Mouse (Mus musculus): ENCODE measurements around the gene Ctu2. TPM values are rescaled to one million over a fixed set of nuclear protein-coding genes. Genes with fewer than 3 reads are reported as not detected.

The Ctu2 gene
- total RNA-seq (2015; ENCODE audit: low replicate concordance) (3.8 and 29.4 TPM in 2 replicates), total RNA-seq (2017; ENCODE audit: low replicate concordance) (7.5 and 7.8 TPM in 2 replicates)

DNA sequence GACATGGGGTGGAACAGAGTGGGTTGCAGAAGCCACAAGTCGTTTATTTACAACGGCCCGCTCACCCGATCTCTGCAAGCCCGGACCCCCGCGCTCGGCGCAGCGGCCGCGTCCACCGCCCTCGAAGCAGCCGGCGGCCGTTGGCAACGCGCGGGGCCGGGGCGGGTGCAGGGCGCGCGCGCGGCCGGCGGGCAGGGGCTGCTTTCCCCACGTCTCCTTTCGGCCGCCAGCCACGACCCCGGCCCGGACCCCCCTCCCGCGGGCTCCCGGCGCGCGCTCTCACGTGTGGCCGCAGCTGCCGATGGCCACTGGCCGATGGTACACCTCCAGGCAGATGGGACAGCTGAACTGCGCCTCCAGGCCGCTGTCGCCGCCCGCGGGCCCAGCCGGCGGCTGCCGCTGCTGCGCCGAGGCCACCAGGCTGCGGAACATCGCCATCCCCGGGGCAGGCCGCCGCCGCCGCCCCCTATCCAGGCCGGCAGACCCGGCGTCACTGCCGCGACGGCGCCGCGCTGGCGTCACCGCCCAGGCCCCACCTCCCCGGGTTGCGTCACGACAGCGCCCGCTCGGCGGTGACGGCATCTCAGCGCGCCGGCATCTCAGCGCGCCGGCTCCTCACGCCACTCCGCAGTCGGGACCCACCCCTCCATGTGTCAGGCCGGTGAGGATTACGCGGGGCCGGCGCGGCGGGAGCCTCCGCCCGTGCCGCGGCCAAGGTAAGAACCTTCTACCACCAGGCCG is at the start of gene Ctu2, which contains the start of gene Rnf166:
Gene Ctu2 (plus strand): TSS at position 564 of the 741 bp plus-strand sequence.
Gene Rnf166 (minus strand): TSS at position 485 of the 741 bp plus-strand sequence.
- peak; percentile 81 for ATAC-seq (replicated peaks; ENCODE audit: low FRiP score, poor library complexity, severe bottlenecking)

DNA sequence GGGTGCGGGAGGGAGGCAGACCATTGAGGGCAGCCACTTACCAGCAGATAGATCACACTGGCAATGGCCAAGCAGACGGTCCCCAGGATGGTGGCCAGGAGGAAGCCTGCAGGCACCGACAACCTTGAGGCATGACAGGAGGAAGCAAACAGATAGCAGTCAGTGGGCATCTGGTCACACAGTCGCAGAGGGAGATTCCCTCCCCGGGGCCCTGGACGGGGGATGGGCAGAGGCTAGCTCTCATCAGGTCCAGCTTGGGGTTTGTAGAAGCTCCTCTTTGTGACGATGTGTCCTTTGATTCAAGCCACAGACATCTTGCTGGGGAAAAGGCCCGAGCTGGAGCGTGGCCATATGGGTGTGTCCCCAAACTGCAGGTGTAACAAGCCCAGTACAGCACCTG is 49.8 kb upstream of the Ctu2 start:
- no peak for ATAC-seq (replicated peaks; ENCODE audit: low FRiP score, poor library complexity, severe bottlenecking)

DNA sequence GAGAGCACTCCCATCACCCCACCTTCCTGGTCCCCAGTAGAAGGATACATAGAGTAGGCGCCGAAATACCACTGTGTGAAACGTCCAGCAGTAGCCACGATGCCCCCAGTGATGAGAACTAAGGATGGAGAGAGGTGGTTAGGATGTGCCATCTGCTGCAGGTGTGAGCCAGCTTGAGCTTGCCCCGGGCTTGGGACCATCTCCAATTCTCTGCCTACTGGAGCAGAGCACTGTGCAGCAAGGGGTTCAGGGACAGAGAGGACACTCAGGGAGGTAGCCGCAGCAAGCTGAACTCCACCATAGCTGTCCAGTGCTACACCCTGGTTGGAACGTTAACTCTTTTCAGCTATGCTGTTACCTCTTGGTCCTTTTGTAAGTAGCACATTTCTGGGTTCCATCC is 48.3 kb upstream of the Ctu2 start:
- ATAC-seq (replicated peaks; ENCODE audit: low FRiP score, poor library complexity, severe bottlenecking): no peak

GRCm38 (mm10) chr8:122428163-122428562 is 47.8 kb upstream of the Ctu2 start:
- no peak for ATAC-seq (replicated peaks; ENCODE audit: low FRiP score, poor library complexity, severe bottlenecking)

GRCm38 (mm10) chr8:122430058-122430636 is 45.8 kb upstream of the Ctu2 start:
- ATAC-seq (replicated peaks; ENCODE audit: low FRiP score, poor library complexity, severe bottlenecking): no peak

DNA sequence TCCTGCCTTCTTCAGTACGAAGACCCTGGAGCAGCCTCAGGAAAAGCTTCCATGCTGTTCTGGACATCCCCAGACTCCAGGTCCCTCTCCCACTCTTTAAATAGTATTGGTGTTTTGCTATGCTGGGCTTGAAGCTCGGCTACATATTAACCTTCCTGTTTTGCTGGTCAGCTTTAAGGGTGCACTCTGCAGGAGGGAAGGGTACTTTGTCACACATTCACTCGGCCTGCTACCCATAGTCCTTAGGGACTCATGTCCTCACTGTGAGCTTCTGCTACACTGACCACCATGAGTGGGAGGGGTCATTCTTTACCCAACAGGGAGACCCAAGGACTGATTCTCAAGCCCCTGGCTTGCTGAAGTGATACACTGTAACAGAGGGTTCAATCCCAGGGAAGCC is 45.3 kb upstream of the Ctu2 start:
- ATAC-seq (replicated peaks; ENCODE audit: low FRiP score, poor library complexity, severe bottlenecking): no peak

- no peak for ATAC-seq (replicated peaks; ENCODE audit: low FRiP score, poor library complexity, severe bottlenecking)
These were observed 44.1 kb upstream of the Ctu2 start for GRCm38 (mm10) chr8:122431694-122432442.

- ATAC-seq (replicated peaks; ENCODE audit: low FRiP score, poor library complexity, severe bottlenecking): no peak
These were observed 43.3 kb upstream of the Ctu2 start, which contains the start of gene Cyba for GRCm38 (mm10) chr8:122432443-122433268. Gene Cyba, minus strand, starts transcription at chr8:122432930.

DNA sequence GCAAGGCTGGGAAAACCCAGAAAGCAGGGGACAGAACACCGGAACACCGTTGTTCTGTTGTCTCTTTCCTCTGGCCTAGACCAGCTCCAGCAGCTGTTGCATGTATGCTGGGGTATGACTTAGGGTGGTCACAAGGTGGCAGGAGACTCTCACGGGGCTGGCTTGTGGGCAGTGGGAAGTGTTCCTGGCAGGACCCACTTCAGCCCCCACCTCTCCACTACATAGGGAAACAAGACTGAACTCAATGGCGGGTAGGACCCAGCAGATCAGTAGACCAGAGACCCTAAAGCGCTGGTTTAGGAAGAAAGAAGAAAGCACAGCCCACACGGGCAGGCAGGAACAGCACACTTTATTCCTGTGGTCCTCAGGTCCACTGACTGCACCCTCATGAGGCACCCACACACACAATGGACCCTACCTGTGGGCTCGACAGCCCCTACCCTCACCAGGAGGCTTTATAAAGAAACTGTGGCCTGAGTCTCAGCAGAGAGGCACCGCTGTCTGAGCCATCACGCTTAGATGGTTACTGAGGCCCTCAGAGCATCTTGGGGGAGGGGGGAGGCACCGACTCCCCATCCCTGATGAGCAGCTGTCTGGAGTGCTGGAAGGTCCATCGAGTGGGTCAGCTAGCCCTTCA is 42.6 kb upstream of the Ctu2 start:
- ATAC-seq (replicated peaks; ENCODE audit: low FRiP score, poor library complexity, severe bottlenecking): no peak

DNA sequence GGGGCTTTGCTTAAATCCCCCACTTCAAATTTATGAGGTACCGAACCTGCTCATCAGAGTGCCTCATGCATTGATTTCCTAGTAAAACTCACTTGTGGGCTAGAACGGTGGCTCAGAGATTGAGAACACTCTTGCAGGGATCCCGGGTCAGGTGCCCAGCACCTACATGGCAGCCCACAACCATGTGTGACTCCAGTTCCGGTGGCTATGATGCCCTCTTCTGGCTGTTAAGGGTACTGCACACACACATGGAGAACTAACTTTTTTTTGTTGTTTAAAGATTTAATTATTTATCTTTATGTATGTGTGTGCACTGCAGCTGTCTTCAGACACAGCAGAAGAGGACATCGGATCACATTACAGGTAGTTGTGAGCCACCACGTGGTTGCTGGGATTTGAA is 40.6 kb upstream of the Ctu2 start:
- no peak for ATAC-seq (replicated peaks; ENCODE audit: low FRiP score, poor library complexity, severe bottlenecking)

- ATAC-seq (replicated peaks; ENCODE audit: low FRiP score, poor library complexity, severe bottlenecking): no peak
These were observed 39.8 kb upstream of the Ctu2 start for GRCm38 (mm10) chr8:122436146-122436545.

GRCm38 (mm10) chr8:122436586-122437125 is 39.3 kb upstream of the Ctu2 start:
- ATAC-seq (replicated peaks; ENCODE audit: low FRiP score, poor library complexity, severe bottlenecking): no peak

DNA sequence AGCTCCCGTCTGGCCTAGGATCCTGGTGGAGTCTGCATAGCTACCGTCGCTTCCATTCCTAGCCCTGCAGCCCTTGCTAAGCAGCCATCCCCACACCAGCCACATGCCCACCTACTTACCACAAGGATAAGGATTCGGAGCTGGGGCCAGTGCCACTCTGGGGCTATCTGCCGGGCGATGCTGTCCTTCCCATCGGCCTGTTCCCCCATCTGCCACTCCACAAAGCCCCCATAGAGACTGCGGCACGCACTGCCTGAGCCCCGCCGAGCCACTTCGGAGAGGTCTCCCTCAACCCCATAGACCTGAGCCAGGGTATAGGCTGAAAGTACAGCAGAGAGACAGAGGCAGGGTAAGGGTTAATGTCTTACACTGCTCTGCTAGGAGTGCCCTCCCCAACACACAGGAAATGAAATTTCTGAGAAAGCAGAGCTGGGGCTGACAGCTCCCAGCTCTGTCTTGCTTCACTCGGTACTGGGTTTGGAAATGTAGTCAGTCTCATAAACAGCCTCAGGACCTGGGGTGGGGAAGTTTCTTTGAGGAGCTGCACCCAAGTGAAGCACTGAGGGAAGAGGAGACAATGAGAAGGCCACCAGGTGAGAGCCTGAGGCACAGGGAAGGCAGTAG is 38.1 kb upstream of the Ctu2 start:
- ATAC-seq (replicated peaks; ENCODE audit: low FRiP score, poor library complexity, severe bottlenecking): no peak

GRCm38 (mm10) chr8:122439336-122439735 is 36.6 kb upstream of the Ctu2 start:
- ATAC-seq (replicated peaks; ENCODE audit: low FRiP score, poor library complexity, severe bottlenecking): no peak

DNA sequence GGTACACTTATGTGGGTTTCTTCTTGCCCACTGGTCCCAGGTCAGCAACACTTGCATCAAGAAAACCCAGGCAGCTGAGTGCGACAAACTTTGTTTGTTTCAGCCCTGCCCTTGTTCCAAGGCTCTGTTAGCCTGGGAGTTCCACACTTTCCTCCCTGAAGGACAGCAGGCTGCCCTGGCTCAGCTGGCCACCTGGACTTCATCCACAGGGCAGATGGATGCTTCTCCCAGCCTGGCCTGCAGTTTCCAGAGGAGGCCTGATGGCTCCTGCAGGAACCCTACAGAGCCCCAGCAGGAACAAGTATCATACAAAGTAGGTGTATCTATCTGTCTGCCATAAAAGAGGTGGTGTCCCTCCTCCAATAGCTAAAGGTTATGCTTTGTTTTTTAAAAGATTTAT is 34.6 kb upstream of the Ctu2 start:
- no peak for ATAC-seq (replicated peaks; ENCODE audit: low FRiP score, poor library complexity, severe bottlenecking)

DNA sequence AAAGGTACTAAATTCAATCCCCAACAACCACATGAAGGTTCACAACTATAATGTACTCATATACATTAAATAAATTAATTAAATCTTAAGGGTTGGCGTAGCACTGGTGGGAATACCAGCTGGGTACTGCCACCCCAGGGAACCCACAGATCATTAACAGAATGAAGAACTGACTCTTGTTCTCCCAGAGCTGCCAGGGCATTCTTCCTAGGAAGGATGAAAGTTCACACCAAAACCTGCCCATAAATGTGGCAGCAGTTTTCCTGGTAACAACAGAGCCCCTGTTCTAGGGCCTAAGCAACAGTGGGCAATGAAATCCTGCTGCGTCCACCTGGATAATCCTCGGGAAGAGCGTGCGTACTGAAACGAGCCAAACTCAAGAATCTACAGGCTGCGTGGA is 33.6 kb upstream of the Ctu2 start:
- ATAC-seq (replicated peaks; ENCODE audit: low FRiP score, poor library complexity, severe bottlenecking): no peak

DNA sequence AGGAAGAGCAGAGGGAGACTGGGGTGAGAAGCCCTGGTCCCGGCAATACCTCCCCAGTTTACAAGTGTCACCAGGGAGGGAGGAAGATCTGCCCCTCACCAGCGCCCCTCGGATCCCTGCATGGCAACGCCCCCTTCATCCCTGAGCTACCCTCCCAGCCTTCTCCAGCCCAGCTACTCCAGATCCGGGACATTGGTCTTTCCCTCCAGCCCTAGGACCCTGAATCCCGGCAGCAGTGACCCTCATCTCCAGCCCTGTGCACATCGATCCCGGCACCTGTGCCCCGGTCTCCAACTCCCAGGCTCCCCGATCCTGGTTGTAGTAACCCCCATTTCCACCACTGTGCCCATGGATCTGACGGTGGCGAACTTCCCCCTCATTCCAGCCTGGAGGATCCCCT is 33.2 kb upstream of the Ctu2 start:
- ATAC-seq (replicated peaks; ENCODE audit: low FRiP score, poor library complexity, severe bottlenecking): peak; percentile 1; the same call in 1 of the 2 replicates

GRCm38 (mm10) chr8:122443262-122444006 is 32.5 kb upstream of the Ctu2 start, which contains the start of gene Mvd:
Gene Mvd, minus strand, starts transcription at chr8:122443422.
- ATAC-seq (replicated peaks; ENCODE audit: low FRiP score, poor library complexity, severe bottlenecking): peak; percentile 91

Data from erythroblast, adult 5-6 weeks (primary cell).